Mouse (Mus musculus): ENCODE results near the gene Pcgf2.
"Not testable (repeated sequence)": the region's sequence is repeated elsewhere in the genome, so short reads cannot be mapped to it uniquely, and the experiment has no call there.

The Pcgf2 gene

GRCm38 (mm10) chr11:97653376-97653775, 46.9 kb downstream of the Pcgf2 start:
- DNase-seq (ENCODE audit: low spot score), result not testable (repeated sequence)

GRCm38 (mm10) chr11:97650341-97650740, 50.0 kb downstream of the Pcgf2 start:
- DNase-seq (ENCODE audit: low spot score), result no peak

- not testable (repeated sequence) for DNase-seq (ENCODE audit: low spot score)
These were observed 51.8 kb downstream of the Pcgf2 start for GRCm38 (mm10) chr11:97648541-97648940.

- DNase-seq (ENCODE audit: low spot score), result peak; percentile 72
These were observed 55.5 kb downstream of the Pcgf2 start for GRCm38 (mm10) chr11:97644834-97645233.

- no peak for DNase-seq (ENCODE audit: low spot score)
These were observed 56.8 kb downstream of the Pcgf2 start for GRCm38 (mm10) chr11:97643380-97644055.

GRCm38 (mm10) chr11:97642746-97643145, 57.6 kb downstream of the Pcgf2 start:
- no peak for DNase-seq (ENCODE audit: low spot score)

- DNase-seq (ENCODE audit: low spot score), result peak; percentile 68
These were observed 58.6 kb downstream of the Pcgf2 start for GRCm38 (mm10) chr11:97641668-97642067.

Data from layer of hippocampus, adult 11-12 months (tissue).